Mouse (Mus musculus): ENCODE measurements around the gene Fads6. TPM values are rescaled to one million over a fixed set of nuclear protein-coding genes. Genes with fewer than 3 reads are reported as not detected.
A peak's percentile ranks its signal among the peaks of the same experiment; 100 is the strongest.

The Fads6 gene
- polyA plus RNA-seq, 1 experiment from 2014 or later, result 0.31 TPM

- Histone ChIP-seq H3K9me3 (no peaks in the 10 kb centered on the region), H3K27me3 (no peaks in the 10 kb centered on the region), H3K4me1 (peaks cover 18% of the 10 kb centered on the region), H3K36me3 (peaks cover 4% of the 10 kb centered on the region; the same call in 1 of the 2 replicates), H3K4me3 (no peak overlapping the region), H3K9ac (no peak overlapping the region), H3K4me2 (no peak overlapping the region), H3K27ac (no peak overlapping the region)
- WGBS, result 83% methylated on average over 6 of the region's 6 CpGs
- ATAC-seq (ENCODE audit: insufficient number of reproducible peaks, insufficient read depth, low FRiP score, low TSS enrichment, low read depth), result no peak
Measured at GRCm38 (mm10) chr11:115274771-115275170, 22.7 kb downstream of the Fads6 start.

GRCm38 (mm10) chr11:115274178-115274577 is 23.3 kb downstream of the Fads6 start:
- no peak overlapping the region for H3K9ac ChIP-seq
- H3K27me3 ChIP-seq, result peaks cover 6% of the 10 kb centered on the region
- peaks cover 18% of the 10 kb centered on the region for H3K4me1 ChIP-seq
- H3K4me3 ChIP-seq, result no peak overlapping the region
- H3K27ac ChIP-seq, result no peak overlapping the region
- H3K9me3 ChIP-seq, result no peaks in the 10 kb centered on the region
- no peak overlapping the region for H3K4me2 ChIP-seq
- H3K36me3 ChIP-seq, result peaks cover 8% of the 10 kb centered on the region
- 86% methylated on average over 7 of the region's 7 CpGs for WGBS
- ATAC-seq (ENCODE audit: insufficient number of reproducible peaks, insufficient read depth, low FRiP score, low TSS enrichment, low read depth), result no peak

GRCm38 (mm10) chr11:115273735-115274134 is 23.7 kb downstream of the Fads6 start:
- H3K36me3 ChIP-seq, result peaks cover 13% of the 10 kb centered on the region
- H3K4me3 ChIP-seq, result no peak overlapping the region
- WGBS, result 50% methylated on average over 7 of the region's 7 CpGs
- H3K4me2 ChIP-seq, result no peak overlapping the region
- H3K9me3 ChIP-seq, result no peaks in the 10 kb centered on the region
- no peak overlapping the region for H3K27ac ChIP-seq
- H3K4me1 ChIP-seq, result peaks cover 18% of the 10 kb centered on the region
- peaks cover 10% of the 10 kb centered on the region for H3K27me3 ChIP-seq
- H3K9ac ChIP-seq, result no peak overlapping the region
- ATAC-seq (ENCODE audit: insufficient number of reproducible peaks, insufficient read depth, low FRiP score, low TSS enrichment, low read depth), result no peak

- Histone ChIP-seq H3K27me3 (peaks cover 17% of the 10 kb centered on the region), H3K9me3 (no peaks in the 10 kb centered on the region), H3K27ac (no peak overlapping the region), H3K4me3 (no peak overlapping the region), H3K4me1 (peaks cover 16% of the 10 kb centered on the region), H3K4me2 (no peak overlapping the region), H3K36me3 (peaks cover 20% of the 10 kb centered on the region), H3K9ac (no peak overlapping the region)
- WGBS, result 83% methylated on average over 10 of the region's 10 CpGs
- no peak for ATAC-seq (ENCODE audit: insufficient number of reproducible peaks, insufficient read depth, low FRiP score, low TSS enrichment, low read depth)
Measured at GRCm38 (mm10) chr11:115272894-115273498, 24.5 kb downstream of the Fads6 start.

- H3K4me1 ChIP-seq, result peaks cover 20% of the 10 kb centered on the region
- no peak overlapping the region for H3K27ac ChIP-seq
- no peak overlapping the region for H3K9ac ChIP-seq
- H3K27me3 ChIP-seq, result peaks cover 33% of the 10 kb centered on the region
- WGBS, result 70% methylated on average over 10 of the region's 10 CpGs
- no peaks in the 10 kb centered on the region for H3K9me3 ChIP-seq
- peaks cover 21% of the 10 kb centered on the region for H3K36me3 ChIP-seq
- H3K4me3 ChIP-seq, result no peak overlapping the region
- H3K4me2 ChIP-seq, result no peak overlapping the region
- no peak for ATAC-seq (ENCODE audit: insufficient number of reproducible peaks, insufficient read depth, low FRiP score, low TSS enrichment, low read depth)
Measured at GRCm38 (mm10) chr11:115271481-115271880, 26.0 kb downstream of the Fads6 start.

- Histone ChIP-seq H3K4me3 (no peak overlapping the region), H3K4me2 (no peak overlapping the region), H3K9me3 (no peaks in the 10 kb centered on the region), H3K9ac (no peak overlapping the region), H3K36me3 (peaks cover 21% of the 10 kb centered on the region), H3K4me1 (peaks cover 21% of the 10 kb centered on the region), H3K27me3 (peaks cover 37% of the 10 kb centered on the region), H3K27ac (no peak overlapping the region)
- WGBS, result 77% methylated on average over 9 of the region's 9 CpGs
- ATAC-seq (ENCODE audit: insufficient number of reproducible peaks, insufficient read depth, low FRiP score, low TSS enrichment, low read depth), result no peak
Measured at GRCm38 (mm10) chr11:115271052-115271451, 26.4 kb downstream of the Fads6 start.

- peak; percentile 21; the same call in 1 of the 2 replicates for ATAC-seq (ENCODE audit: insufficient number of reproducible peaks, insufficient read depth, low FRiP score, low TSS enrichment, low read depth)
- Histone ChIP-seq H3K4me1 (peaks cover 16% of the 10 kb centered on the region), H3K9ac (no peak overlapping the region), H3K27ac (no peak overlapping the region), H3K4me2 (no peak overlapping the region), H3K9me3 (no peaks in the 10 kb centered on the region), H3K36me3 (peaks cover 21% of the 10 kb centered on the region), H3K4me3 (no peak overlapping the region), H3K27me3 (peaks cover 44% of the 10 kb centered on the region)
- WGBS, result 27% methylated on average over 19 of the region's 19 CpGs
Measured at GRCm38 (mm10) chr11:115270148-115270861, 27.2 kb downstream of the Fads6 start.

GRCm38 (mm10) chr11:115269330-115270066 is 28.0 kb downstream of the Fads6 start:
- Histone ChIP-seq H3K4me3 (no peak overlapping the region), H3K4me2 (no peak overlapping the region), H3K27me3 (peaks cover 52% of the 10 kb centered on the region), H3K4me1 (peaks cover 19% of the 10 kb centered on the region), H3K27ac (no peak overlapping the region), H3K36me3 (peaks cover 21% of the 10 kb centered on the region), H3K9ac (no peak overlapping the region), H3K9me3 (no peaks in the 10 kb centered on the region)
- ATAC-seq (ENCODE audit: insufficient number of reproducible peaks, insufficient read depth, low FRiP score, low TSS enrichment, low read depth), result no peak
- WGBS, result 89% methylated on average over 27 of the region's 27 CpGs

GRCm38 (mm10) chr11:115267958-115268357 is 29.5 kb downstream of the Fads6 start:
- Histone ChIP-seq H3K27ac (no peak overlapping the region), H3K4me3 (no peak overlapping the region), H3K27me3 (peaks cover 68% of the 10 kb centered on the region), H3K9ac (no peak overlapping the region), H3K9me3 (no peaks in the 10 kb centered on the region), H3K4me1 (peaks cover 19% of the 10 kb centered on the region), H3K4me2 (no peak overlapping the region), H3K36me3 (peaks cover 21% of the 10 kb centered on the region)
- ATAC-seq (ENCODE audit: insufficient number of reproducible peaks, insufficient read depth, low FRiP score, low TSS enrichment, low read depth), result no peak
- 74% methylated on average over 11 of the region's 11 CpGs for WGBS

GRCm38 (mm10) chr11:115267061-115267883 is 30.2 kb downstream of the Fads6 start, which contains the start of gene Grin2c:
TSS of gene Grin2c (minus strand) at chr11:115267243.
- H3K9me3 ChIP-seq, result no peaks in the 10 kb centered on the region
- peak within 1 kb of the TSS; percentile 63 for H3K9ac ChIP-seq
- peak within 1 kb of the TSS; percentile 46 for H3K4me3 ChIP-seq
- no peak for ATAC-seq (ENCODE audit: insufficient number of reproducible peaks, insufficient read depth, low FRiP score, low TSS enrichment, low read depth)
- peaks cover 75% of the 10 kb centered on the region for H3K27me3 ChIP-seq
- peaks cover 19% of the 10 kb centered on the region for H3K4me1 ChIP-seq
- no peak within 1 kb of the TSS for H3K27ac ChIP-seq
- peak within 1 kb of the TSS; percentile 78 for H3K4me2 ChIP-seq
- H3K36me3 ChIP-seq, result peaks cover 21% of the 10 kb centered on the region
- 5% methylated on average over 46 of the region's 50 CpGs for WGBS

GRCm38 (mm10) chr11:115266400-115266778 is 31.1 kb downstream of the Fads6 start:
- Histone ChIP-seq H3K27ac (no peak overlapping the region), H3K4me3 (peak overlapping the region; percentile 46), H3K4me1 (peaks cover 19% of the 10 kb centered on the region), H3K36me3 (peaks cover 21% of the 10 kb centered on the region), H3K9ac (peak overlapping the region; percentile 63; the same call in 1 of the 2 replicates), H3K27me3 (peaks cover 83% of the 10 kb centered on the region), H3K4me2 (peak overlapping the region; percentile 78), H3K9me3 (no peaks in the 10 kb centered on the region)
- 2% methylated on average over 22 of the region's 22 CpGs for WGBS
- no peak for ATAC-seq (ENCODE audit: insufficient number of reproducible peaks, insufficient read depth, low FRiP score, low TSS enrichment, low read depth)

Data from embryonic facial prominence, embryonic 13.5 days (tissue).